Mouse (Mus musculus): Measurements from ENCODE around the gene Gm42791. TPM values are rescaled to one million over a fixed set of nuclear protein-coding genes. Genes with fewer than 3 reads are reported as not detected.

Gm42791 gene
- total RNA-seq, 2 experiments from 2014 or later: 25.2 to 25.8 TPM

- TF ChIP-seq CTCF (conservative IDR thresholded peaks at IDR 0.05): no peak
- no peak overlapping the region for H3K27ac ChIP-seq
Measured at GRCm38 (mm10) chr5:148954314-148955060, 40.5 kb downstream of the Gm42791 start.

GRCm38 (mm10) chr5:148953098-148953497 is 41.8 kb downstream of the Gm42791 start:
- no peak for TF ChIP-seq CTCF (conservative IDR thresholded peaks at IDR 0.05)
- no peak overlapping the region for H3K27ac ChIP-seq
- DNase-seq (ENCODE audit: low spot score in 2 of 2): no peak
- no peak overlapping the region for H3K4me3 ChIP-seq

More at GRCm38 (mm10) chr5:148954314-148955060, 40.5 kb downstream of the Gm42791 start:
- no peak for DNase-seq (ENCODE audit: low spot score in 2 of 2)
- H3K4me3 ChIP-seq: no peak overlapping the region

DNA sequence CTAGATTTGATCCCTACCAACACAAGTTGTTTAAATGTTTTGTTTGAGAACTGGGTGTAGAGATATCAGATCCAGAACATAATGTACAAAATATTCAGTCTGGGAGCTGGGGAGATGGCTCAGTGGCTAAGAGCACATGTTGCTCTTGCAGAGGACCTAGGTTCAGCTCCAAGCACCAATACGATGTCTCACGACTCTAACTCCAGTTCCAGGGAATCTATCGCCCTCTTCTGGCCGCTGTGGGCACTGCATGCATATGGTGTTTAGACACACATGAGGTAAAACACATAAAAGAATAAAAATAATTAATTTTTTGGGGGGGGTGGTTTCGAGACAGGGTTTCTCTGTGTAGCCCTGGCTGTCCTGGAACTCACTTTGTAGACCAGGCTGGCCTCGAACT is 42.5 kb downstream of the Gm42791 start:
- peak; percentile 70 for TF ChIP-seq CTCF (conservative IDR thresholded peaks at IDR 0.05)
- Histone ChIP-seq H3K4me3 (no peak overlapping the region), H3K27ac (no peak overlapping the region)
- DNase-seq (ENCODE audit: low spot score in 2 of 2): peak in 1 of 2 experiments; percentile 43

- no peak for TF ChIP-seq CTCF (conservative IDR thresholded peaks at IDR 0.05)
- H3K27ac ChIP-seq: no peak overlapping the region
- DNase-seq (ENCODE audit: low spot score in 2 of 2): no peak
- H3K4me3 ChIP-seq: no peak overlapping the region
Measured at GRCm38 (mm10) chr5:148951360-148951759, 43.6 kb downstream of the Gm42791 start.

DNA sequence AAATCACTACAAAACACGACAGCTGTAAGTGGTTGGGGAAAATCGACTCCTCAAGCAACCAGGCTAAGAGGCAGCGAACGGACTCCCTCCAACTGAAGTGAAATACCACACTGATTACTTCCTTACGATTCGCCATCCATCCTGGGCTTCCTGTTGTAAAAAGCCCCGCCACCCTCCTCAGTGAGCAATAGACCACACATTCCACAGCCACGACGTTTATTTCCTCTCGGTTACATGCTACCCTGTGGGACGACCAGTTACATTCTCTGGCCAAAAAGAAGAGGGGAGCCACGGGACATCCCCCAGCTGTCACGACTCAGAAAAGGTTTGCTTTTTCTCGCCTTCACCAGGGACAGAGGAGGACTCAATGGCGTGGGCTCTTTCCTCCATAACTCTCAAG is 44.9 kb downstream of the Gm42791 start:
- TF ChIP-seq CTCF (conservative IDR thresholded peaks at IDR 0.05): no peak
- DNase-seq (ENCODE audit: low spot score in 2 of 2): no peak

GRCm38 (mm10) chr5:148948577-148948976 is 46.4 kb downstream of the Gm42791 start:
- TF ChIP-seq CTCF (conservative IDR thresholded peaks at IDR 0.05): no peak
- Histone ChIP-seq H3K4me3 (no peak overlapping the region), H3K27ac (no peak overlapping the region)
- DNase-seq (ENCODE audit: low spot score in 2 of 2): no peak

More for the DNA sequence above, 44.9 kb downstream of the Gm42791 start:
- H3K4me3 ChIP-seq: no peak overlapping the region
- no peak overlapping the region for H3K27ac ChIP-seq

- no peak overlapping the region for H3K4me3 ChIP-seq
- H3K27ac ChIP-seq: no peak overlapping the region
- no peak; the same call in 1 of the 2 replicates for TF ChIP-seq CTCF (conservative IDR thresholded peaks at IDR 0.05)
- no peak for DNase-seq (ENCODE audit: low spot score in 2 of 2)
Measured at GRCm38 (mm10) chr5:148947412-148947811, 47.5 kb downstream of the Gm42791 start.

DNA sequence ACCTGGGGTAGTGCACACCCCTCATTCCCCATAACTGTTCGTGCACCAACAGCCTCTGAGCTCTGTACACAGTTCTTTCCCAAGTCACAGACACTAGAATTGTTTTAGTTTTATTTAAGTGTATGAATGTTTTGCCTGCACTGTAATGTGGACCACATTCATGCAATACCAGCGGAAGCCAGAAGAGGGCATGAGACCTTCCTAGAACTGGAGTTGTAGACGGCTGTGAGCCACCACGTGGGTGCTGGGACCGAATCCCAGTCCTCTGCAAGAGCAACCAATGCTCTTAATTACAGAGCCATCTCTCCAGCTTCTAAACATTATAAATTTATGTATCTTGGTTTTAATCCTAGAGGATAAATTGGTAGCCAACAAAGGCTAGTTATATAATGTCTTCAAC is 48.2 kb downstream of the Gm42791 start:
- no peak for DNase-seq (ENCODE audit: low spot score in 2 of 2)
- Histone ChIP-seq H3K4me3 (no peak overlapping the region), H3K27ac (no peak overlapping the region)
- peak; percentile 71 for TF ChIP-seq CTCF (conservative IDR thresholded peaks at IDR 0.05)

DNA sequence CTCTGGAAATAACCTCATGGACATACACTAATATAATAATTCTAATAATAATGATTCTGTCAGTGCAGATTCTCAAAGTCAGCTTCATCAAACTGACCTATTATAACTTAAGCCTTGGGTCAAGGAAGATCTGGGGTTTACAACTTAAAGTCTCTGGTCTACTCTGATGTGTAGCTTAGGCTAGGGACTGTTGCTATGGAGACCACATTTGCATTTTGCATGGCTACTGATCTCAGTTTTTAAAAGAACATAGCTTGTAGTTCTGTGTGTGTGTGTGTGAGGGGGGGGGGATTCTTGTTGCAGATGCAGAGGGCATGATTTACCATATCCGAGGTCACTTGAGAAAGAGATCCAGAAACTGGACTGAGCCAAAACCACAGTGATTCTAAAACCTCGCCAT is 49.2 kb downstream of the Gm42791 start:
- TF ChIP-seq CTCF (conservative IDR thresholded peaks at IDR 0.05): no peak
- Histone ChIP-seq H3K27ac (no peak overlapping the region), H3K4me3 (no peak overlapping the region)
- DNase-seq (ENCODE audit: low spot score in 2 of 2): no peak

GRCm38 (mm10) chr5:148944024-148944423 is 50.9 kb downstream of the Gm42791 start:
- TF ChIP-seq CTCF (conservative IDR thresholded peaks at IDR 0.05): no peak
- H3K4me3 ChIP-seq: no peak overlapping the region
- no peak overlapping the region for H3K27ac ChIP-seq
- no peak for DNase-seq (ENCODE audit: low spot score in 2 of 2)

- no peak for DNase-seq (ENCODE audit: low spot score in 2 of 2)
- H3K4me3 ChIP-seq: no peak overlapping the region
- TF ChIP-seq CTCF (conservative IDR thresholded peaks at IDR 0.05): no peak
- no peak overlapping the region for H3K27ac ChIP-seq
Measured at GRCm38 (mm10) chr5:148943444-148943843, 51.5 kb downstream of the Gm42791 start.

- Histone ChIP-seq H3K27ac (no peak overlapping the region), H3K4me3 (no peak overlapping the region)
- no peak for TF ChIP-seq CTCF (conservative IDR thresholded peaks at IDR 0.05)
- no peak for DNase-seq (ENCODE audit: low spot score in 2 of 2)
Measured at GRCm38 (mm10) chr5:148942957-148943356, 52.0 kb downstream of the Gm42791 start.

GRCm38 (mm10) chr5:148942305-148942704 is 52.6 kb downstream of the Gm42791 start:
- no peak overlapping the region for H3K27ac ChIP-seq
- TF ChIP-seq CTCF (conservative IDR thresholded peaks at IDR 0.05): peak; percentile 65
- H3K4me3 ChIP-seq: no peak overlapping the region
- no peak for DNase-seq (ENCODE audit: low spot score in 2 of 2)

DNA sequence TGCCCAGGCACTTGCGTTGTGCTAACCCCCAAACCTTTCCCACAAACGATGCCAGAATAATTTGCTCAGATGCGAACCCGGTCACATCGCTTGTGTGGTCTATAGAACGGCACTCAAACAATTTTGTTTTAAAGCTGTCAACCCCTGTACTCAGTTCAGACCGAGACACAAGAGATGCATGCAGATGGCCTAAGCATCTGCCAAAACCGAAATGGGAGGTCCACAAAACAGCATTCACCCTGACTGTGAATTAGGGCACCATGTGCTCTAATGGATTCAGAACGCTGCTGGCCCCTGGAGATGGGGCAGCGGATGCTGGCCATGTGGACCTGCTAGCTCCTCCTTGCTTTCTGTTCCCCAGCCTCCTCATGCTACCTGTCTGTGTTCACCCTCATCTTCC is 53.1 kb downstream of the Gm42791 start:
- Histone ChIP-seq H3K27ac (no peak overlapping the region), H3K4me3 (no peak overlapping the region)
- DNase-seq (ENCODE audit: low spot score in 2 of 2): no peak
- no peak for TF ChIP-seq CTCF (conservative IDR thresholded peaks at IDR 0.05)
